Mouse (Mus musculus) hindbrain, embryonic 10.5 days (tissue): ENCODE measurements at regions not wholly inside any gene's neighbourhood (a gene's known extent, or its start where the extent isn't known, plus 50 kb on each side); places are given as distances from the start of the nearest gene placed in this dataset.
"Not testable (repeated sequence)": the region's sequence is repeated elsewhere in the genome, so short reads cannot be mapped to it uniquely, and the experiment has no call there.

ENCODE experiments used
- DNase-seq: peaks from one replicate; pipeline ENCODE4 v3.0.0-alpha.2; 2017; ENCODE audit warnings: low spot score
- H3K27ac ChIP-seq: fragments of 300-500 bp; sonication (generic); 2 replicates; pipeline ENCODE4 v1.5.1; 2016; ENCODE audit warnings: mild to moderate bottlenecking, moderate library complexity
- H3K27me3 ChIP-seq: fragments of 300-500 bp; sonication (generic); 2 replicates; pipeline ENCODE4 v1.6.1; 2016; ENCODE audit warnings: mild to moderate bottlenecking; ENCODE audit not compliant: poor library complexity, insufficient read depth, severe bottlenecking
- H3K36me3 ChIP-seq: fragments of 300-500 bp; sonication (generic); 2 replicates; pipeline ENCODE4 v1.6.1; 2016; ENCODE audit warnings: mild to moderate bottlenecking, moderate library complexity
- H3K4me1 ChIP-seq: fragments of 300-500 bp; sonication (generic); replicated peaks from 2 replicates; pipeline ENCODE4 v1.6.1; 2016; ENCODE audit warnings: mild to moderate bottlenecking
- H3K4me3 ChIP-seq: fragments of 300-500 bp; sonication (generic); 2 replicates; pipeline ENCODE4 v1.5.1; 2016; ENCODE audit warnings: mild to moderate bottlenecking, moderate library complexity
- H3K9me3 ChIP-seq: fragments of 300-500 bp; sonication (generic); 2 replicates; pipeline ENCODE4 v1.6.1; 2016; ENCODE audit warnings: mild to moderate bottlenecking, moderate library complexity
- WGBS: fragments of 180-500 bp; shearing (Covaris S2); methylation state at CpG from one replicate; pipeline ENCODE4 v1.1.7; 2016; 5-methylcytosine and 5-hydroxymethylcytosine counted together

GRCm38 (mm10) chr8:7323067-7323675, 1337.9 kb downstream of the Efnb2 start:
- DNase-seq = no peak
- H3K9me3 ChIP-seq = no peaks in the 10 kb centered on the region
- 55% methylated on average over 3 of the region's 3 CpGs for WGBS
- no peaks in the 10 kb centered on the region; the same call in 1 of the 2 replicates for H3K27me3 ChIP-seq
- H3K27ac ChIP-seq = peak overlapping the region; percentile 76; the same call in 1 of the 2 replicates
- no peaks in the 10 kb centered on the region for H3K36me3 ChIP-seq
- H3K4me1 ChIP-seq = peaks cover 19% of the 10 kb centered on the region
- no peak overlapping the region for H3K4me3 ChIP-seq

GRCm38 (mm10) chr8:7322376-7323066, 1338.5 kb downstream of the Efnb2 start:
- Histone ChIP-seq H3K36me3 (no peaks in the 10 kb centered on the region), H3K4me3 (no peak overlapping the region), H3K27ac (peak overlapping the region; percentile 76), H3K9me3 (no peaks in the 10 kb centered on the region), H3K27me3 (no peaks in the 10 kb centered on the region; the same call in 1 of the 2 replicates), H3K4me1 (peaks cover 19% of the 10 kb centered on the region)
- peak; percentile 53 for DNase-seq
- 29% methylated on average over 12 of the region's 12 CpGs for WGBS

GRCm38 (mm10) chr8:7316806-7317355, 1344.2 kb downstream of the Efnb2 start:
- no peak for DNase-seq
- 79% methylated on average over 4 of the region's 4 CpGs for WGBS

GRCm38 (mm10) chr8:7309239-7309638, 1351.8 kb downstream of the Efnb2 start:
- H3K9me3 ChIP-seq = no peaks in the 10 kb centered on the region
- no peaks in the 10 kb centered on the region for H3K4me1 ChIP-seq
- H3K36me3 ChIP-seq = no peaks in the 10 kb centered on the region
- no peak overlapping the region for H3K27ac ChIP-seq
- 91% methylated on average over 2 of the region's 2 CpGs for WGBS
- H3K27me3 ChIP-seq = no peaks in the 10 kb centered on the region
- DNase-seq = no peak
- no peak overlapping the region for H3K4me3 ChIP-seq

More at GRCm38 (mm10) chr8:7316806-7317355, 1344.2 kb downstream of the Efnb2 start:
- Histone ChIP-seq H3K4me3 (no peak overlapping the region), H3K27ac (no peak overlapping the region), H3K36me3 (no peaks in the 10 kb centered on the region), H3K27me3 (no peaks in the 10 kb centered on the region), H3K9me3 (no peaks in the 10 kb centered on the region), H3K4me1 (peaks cover 1% of the 10 kb centered on the region; the same call in 1 of the 2 replicates)

- H3K27ac ChIP-seq = no peak overlapping the region
- no peak for DNase-seq
- H3K36me3 ChIP-seq = no peaks in the 10 kb centered on the region
- no peak overlapping the region for H3K4me3 ChIP-seq
- no peaks in the 10 kb centered on the region for H3K27me3 ChIP-seq
- no peaks in the 10 kb centered on the region for H3K4me1 ChIP-seq
- H3K9me3 ChIP-seq = no peaks in the 10 kb centered on the region
- 71% methylated on average over 7 of the region's 7 CpGs for WGBS
Measured at GRCm38 (mm10) chr8:7289361-7289760, 1371.7 kb downstream of the Efnb2 start.

- DNase-seq = no peak
- Histone ChIP-seq H3K36me3 (no peaks in the 10 kb centered on the region), H3K4me3 (no peak overlapping the region), H3K4me1 (no peaks in the 10 kb centered on the region), H3K9me3 (no peaks in the 10 kb centered on the region), H3K27ac (no peak overlapping the region), H3K27me3 (no peaks in the 10 kb centered on the region)
- 89% methylated on average over 1 of the region's 1 CpGs for WGBS
Measured at GRCm38 (mm10) chr8:7286581-7286980, 1374.5 kb downstream of the Efnb2 start.

GRCm38 (mm10) chr8:7267406-7267805, 1393.6 kb downstream of the Efnb2 start:
- 65% methylated on average over 3 of the region's 3 CpGs for WGBS
- H3K4me3 ChIP-seq = no peak overlapping the region
- H3K4me1 ChIP-seq = no peaks in the 10 kb centered on the region; the same call in 1 of the 2 replicates
- H3K9me3 ChIP-seq = no peaks in the 10 kb centered on the region
- DNase-seq = no peak
- no peaks in the 10 kb centered on the region for H3K27me3 ChIP-seq
- H3K36me3 ChIP-seq = no peaks in the 10 kb centered on the region
- H3K27ac ChIP-seq = no peak overlapping the region

GRCm38 (mm10) chr8:7254336-7254735, 1406.7 kb downstream of the Efnb2 start:
- H3K36me3 ChIP-seq, H3K9me3 ChIP-seq, H3K27me3 ChIP-seq, DNase-seq, H3K4me3 ChIP-seq, H3K4me1 ChIP-seq, H3K27ac ChIP-seq: not testable (repeated sequence)
- WGBS = 88% methylated on average over 9 of the region's 9 CpGs

- H3K27ac ChIP-seq = no peak overlapping the region
- DNase-seq = no peak
- no peak overlapping the region for H3K4me3 ChIP-seq
- no peaks in the 10 kb centered on the region for H3K27me3 ChIP-seq
- H3K9me3 ChIP-seq = no peaks in the 10 kb centered on the region
- no peaks in the 10 kb centered on the region for H3K4me1 ChIP-seq
- 91% methylated on average over 1 of the region's 1 CpGs for WGBS
- H3K36me3 ChIP-seq = no peaks in the 10 kb centered on the region
Measured at GRCm38 (mm10) chr8:7240321-7240720, 1420.7 kb downstream of the Efnb2 start.

- Histone ChIP-seq H3K9me3 (no peaks in the 10 kb centered on the region), H3K4me1 (no peaks in the 10 kb centered on the region), H3K36me3 (no peaks in the 10 kb centered on the region), H3K4me3 (no peak overlapping the region), H3K27ac (no peak overlapping the region), H3K27me3 (no peaks in the 10 kb centered on the region)
- no peak for DNase-seq
- WGBS = 78% methylated on average over 3 of the region's 3 CpGs
Measured at GRCm38 (mm10) chr8:7234006-7234405, 1427.0 kb downstream of the Efnb2 start.

GRCm38 (mm10) chr8:7219300-7219699, 1441.7 kb downstream of the Efnb2 start:
- H3K9me3 ChIP-seq = no peaks in the 10 kb centered on the region

GRCm38 (mm10) chr8:7207178-7207577, 1453.9 kb downstream of the Efnb2 start:
- Histone ChIP-seq H3K4me3 (no peak overlapping the region), H3K36me3 (no peaks in the 10 kb centered on the region), H3K27me3 (no peaks in the 10 kb centered on the region), H3K9me3 (no peaks in the 10 kb centered on the region), H3K27ac (no peak overlapping the region), H3K4me1 (no peaks in the 10 kb centered on the region)
- no peak for DNase-seq
- 52% methylated on average over 3 of the region's 3 CpGs for WGBS

More at GRCm38 (mm10) chr8:7219300-7219699, 1441.7 kb downstream of the Efnb2 start:
- Histone ChIP-seq H3K27me3 (no peaks in the 10 kb centered on the region), H3K4me1 (no peaks in the 10 kb centered on the region; the same call in 1 of the 2 replicates), H3K27ac (no peak overlapping the region), H3K36me3 (no peaks in the 10 kb centered on the region), H3K4me3 (no peak overlapping the region)
- no peak for DNase-seq
- WGBS = 79% methylated on average over 3 of the region's 3 CpGs

- DNase-seq = no peak
- no peaks in the 10 kb centered on the region for H3K36me3 ChIP-seq
- H3K27me3 ChIP-seq = no peaks in the 10 kb centered on the region
- H3K4me1 ChIP-seq = no peaks in the 10 kb centered on the region
- no peaks in the 10 kb centered on the region for H3K9me3 ChIP-seq
- no peak overlapping the region for H3K27ac ChIP-seq
- H3K4me3 ChIP-seq = no peak overlapping the region
Measured at GRCm38 (mm10) chr8:7206596-7206995, 1454.4 kb downstream of the Efnb2 start.
